Mouse (Mus musculus) adrenal gland, adult (tissue): ENCODE results near the gene Ino80.
"Not testable (repeated sequence)": the region's sequence is repeated elsewhere in the genome, so short reads cannot be mapped to it uniquely, and the experiment has no call there.

Experiments used
- DNase-seq, 2 experiments: peaks; one replicate each; pipeline ENCODE4 v3.0.0; 2022 to 2023; ENCODE audit warnings: low spot score in 1 of 2; ENCODE audit not compliant: inconsistent age in 2 of 2

The Ino80 gene

GRCm38 (mm10) chr2:119477571-119478396, at the start of gene Ino80:
Gene Ino80 (minus strand): TSS chr2:119477687.
- DNase-seq: peak; percentile 99 to 100

- DNase-seq: no peak
Observed at GRCm38 (mm10) chr2:119525422-119525821, 47.9 kb upstream of the Ino80 start.

- DNase-seq: peak in 1 of 2 experiments; percentile 50
Observed at GRCm38 (mm10) chr2:119523836-119524235, 46.3 kb upstream of the Ino80 start.

- peak in 1 of 2 experiments; percentile 29 for DNase-seq
Observed at GRCm38 (mm10) chr2:119520550-119520949, 43.1 kb upstream of the Ino80 start.

- DNase-seq: no peak
Observed at GRCm38 (mm10) chr2:119516811-119517210, 39.3 kb upstream of the Ino80 start.

- no peak for DNase-seq
Observed at GRCm38 (mm10) chr2:119514026-119514522, 36.6 kb upstream of the Ino80 start.

- peak in 1 of 2 experiments; percentile 36 for DNase-seq
Observed at GRCm38 (mm10) chr2:119512292-119512691, 34.8 kb upstream of the Ino80 start.

- DNase-seq: peak in 1 of 2 experiments; percentile 44
Observed at GRCm38 (mm10) chr2:119510856-119511255, 33.4 kb upstream of the Ino80 start.

GRCm38 (mm10) chr2:119508518-119508917, 31.0 kb upstream of the Ino80 start:
- DNase-seq: not testable (repeated sequence)

GRCm38 (mm10) chr2:119507108-119507507, 29.6 kb upstream of the Ino80 start:
- peak in 1 of 2 experiments; percentile 57 for DNase-seq

GRCm38 (mm10) chr2:119500965-119501652, 23.6 kb upstream of the Ino80 start:
- DNase-seq: no peak

- no peak for DNase-seq
Observed at GRCm38 (mm10) chr2:119498859-119499258, 21.4 kb upstream of the Ino80 start.

- DNase-seq: no peak
Observed at GRCm38 (mm10) chr2:119496082-119496481, 18.6 kb upstream of the Ino80 start.

- peak; percentile 42 to 76 for DNase-seq
Observed at GRCm38 (mm10) chr2:119491953-119492352, 14.5 kb upstream of the Ino80 start.

- no peak for DNase-seq
Observed at GRCm38 (mm10) chr2:119486488-119486887, 9.0 kb upstream of the Ino80 start.

GRCm38 (mm10) chr2:119482307-119482706, 4.8 kb upstream of the Ino80 start:
- DNase-seq: no peak

- no peak for DNase-seq
Observed at GRCm38 (mm10) chr2:119478397-119478749, 886 bp upstream of the Ino80 start.

- DNase-seq: peak; percentile 86 to 96
Observed at GRCm38 (mm10) chr2:119476621-119477391, 681 bp downstream of the Ino80 start.

GRCm38 (mm10) chr2:119476166-119476565, 1.3 kb downstream of the Ino80 start:
- DNase-seq: no peak

GRCm38 (mm10) chr2:119463945-119464344, 13.5 kb downstream of the Ino80 start:
- no peak for DNase-seq

- DNase-seq: no peak
Observed at GRCm38 (mm10) chr2:119463114-119463775, 14.2 kb downstream of the Ino80 start.
